Mouse (Mus musculus): ENCODE data around the gene Bcar3. TPM values are rescaled to one million over a fixed set of nuclear protein-coding genes. Genes with fewer than 3 reads are reported as not detected.

Bcar3 gene
- polyA plus RNA-seq, 1 experiment from 2014 or later, result 4.5 TPM

DNA sequence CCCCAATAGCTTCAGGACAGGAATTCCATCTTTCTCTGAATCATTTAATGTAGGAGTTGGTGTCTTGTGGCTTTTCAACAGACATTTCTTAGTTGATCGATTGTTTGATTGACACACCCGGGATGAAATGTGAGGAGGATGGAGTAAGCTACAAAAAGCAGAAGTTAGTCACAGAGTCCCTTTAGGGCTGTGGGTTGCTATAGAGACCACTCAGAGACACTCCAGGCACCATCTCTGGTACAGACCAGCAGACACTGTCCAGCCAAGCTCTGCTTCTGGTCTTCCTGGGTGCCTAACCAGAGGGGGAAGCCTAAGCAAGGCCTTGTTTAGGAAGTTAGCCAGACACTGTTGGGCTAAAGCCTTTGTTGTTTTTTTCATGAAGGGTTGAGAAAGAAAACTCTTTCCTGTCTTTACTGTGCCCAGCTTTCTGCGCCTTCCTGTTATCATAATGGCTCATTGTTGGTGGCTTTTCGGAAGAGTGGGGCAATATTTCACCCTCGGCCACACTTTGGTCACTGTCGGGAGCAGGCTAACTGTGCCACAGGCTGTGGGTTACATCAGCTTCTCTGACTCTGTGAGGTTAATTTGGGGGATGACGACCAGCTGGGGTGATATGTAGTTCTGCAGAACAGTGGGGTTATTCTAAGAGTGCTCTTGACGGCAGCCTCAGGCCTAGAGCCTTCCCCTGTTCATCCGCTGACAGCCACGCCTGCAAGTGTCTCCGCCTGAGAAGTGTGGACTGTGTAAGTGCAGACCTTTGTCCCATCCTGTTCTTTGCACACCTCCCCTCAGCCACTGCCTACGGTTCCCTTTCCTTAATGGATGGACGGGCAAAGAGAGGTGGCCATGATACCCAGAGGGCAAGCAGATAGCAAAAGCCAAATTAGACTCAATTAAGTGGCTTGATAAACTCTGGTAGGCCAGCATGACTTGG lies 46.5 kb downstream of the Bcar3 start:
- no peaks in the 10 kb centered on the region for H3K9me3 ChIP-seq (replicated peaks; ENCODE audit: control insufficient read depth, low read length)
- H3K27me3 ChIP-seq (ENCODE audit: control insufficient read depth, insufficient read depth, low read length), result peaks cover 4% of the 10 kb centered on the region; the same call in 1 of the 2 replicates
- no peak overlapping the region for H3K4me3 ChIP-seq (ENCODE audit: low read length)
- no peaks in the 10 kb centered on the region for H3K4me1 ChIP-seq (ENCODE audit: control insufficient read depth, insufficient read depth, low read length)
- no peak overlapping the region for H3K4me2 ChIP-seq (ENCODE audit: low read depth, low read length)
- WGBS, result 62% methylated on average over 13 of the region's 13 CpGs
- H3K27ac ChIP-seq (ENCODE audit: low read length), result no peak overlapping the region
- H3K9ac ChIP-seq (ENCODE audit: low read length), result no peak overlapping the region
- H3K36me3 ChIP-seq (ENCODE audit: control insufficient read depth, insufficient read depth), result no peaks in the 10 kb centered on the region
- no peak for ATAC-seq (replicated peaks; ENCODE audit: extremely low read depth, insufficient read depth, low FRiP score)

DNA sequence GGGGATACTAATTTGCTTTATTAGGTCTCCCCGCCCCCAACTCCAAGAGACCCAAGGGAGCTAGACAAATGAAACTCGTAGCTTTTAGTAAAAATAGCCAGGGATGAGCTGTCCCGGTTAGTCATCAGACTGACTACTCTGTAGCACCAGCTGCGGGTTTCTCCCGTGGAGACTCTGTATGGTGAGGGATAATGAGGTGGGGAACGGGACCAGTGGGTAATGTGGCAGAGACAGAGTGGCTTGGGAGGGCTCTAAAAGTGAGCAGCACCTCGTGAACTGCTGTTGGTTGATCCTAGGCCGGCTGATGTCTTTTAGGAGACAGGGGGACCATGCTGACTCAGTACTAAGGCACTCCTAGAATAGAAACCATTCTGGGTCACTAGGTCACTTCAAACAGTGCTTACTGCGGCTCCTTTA lies 49.5 kb downstream of the Bcar3 start:
- Histone ChIP-seq H3K27ac (ENCODE audit: low read length) (no peak overlapping the region), H3K4me1 (ENCODE audit: control insufficient read depth, insufficient read depth, low read length) (peaks cover 8% of the 10 kb centered on the region; the same call in 1 of the 2 replicates), H3K27me3 (ENCODE audit: control insufficient read depth, insufficient read depth, low read length) (peaks cover 8% of the 10 kb centered on the region; the same call in 1 of the 2 replicates), H3K9ac (ENCODE audit: low read length) (no peak overlapping the region), H3K4me2 (ENCODE audit: low read depth, low read length) (no peak overlapping the region), H3K9me3 (replicated peaks; ENCODE audit: control insufficient read depth, low read length) (no peaks in the 10 kb centered on the region), H3K4me3 (ENCODE audit: low read length) (no peak overlapping the region), H3K36me3 (ENCODE audit: control insufficient read depth, insufficient read depth) (no peaks in the 10 kb centered on the region)
- 63% methylated on average over 9 of the region's 9 CpGs for WGBS
- no peak for ATAC-seq (replicated peaks; ENCODE audit: extremely low read depth, insufficient read depth, low FRiP score)

DNA sequence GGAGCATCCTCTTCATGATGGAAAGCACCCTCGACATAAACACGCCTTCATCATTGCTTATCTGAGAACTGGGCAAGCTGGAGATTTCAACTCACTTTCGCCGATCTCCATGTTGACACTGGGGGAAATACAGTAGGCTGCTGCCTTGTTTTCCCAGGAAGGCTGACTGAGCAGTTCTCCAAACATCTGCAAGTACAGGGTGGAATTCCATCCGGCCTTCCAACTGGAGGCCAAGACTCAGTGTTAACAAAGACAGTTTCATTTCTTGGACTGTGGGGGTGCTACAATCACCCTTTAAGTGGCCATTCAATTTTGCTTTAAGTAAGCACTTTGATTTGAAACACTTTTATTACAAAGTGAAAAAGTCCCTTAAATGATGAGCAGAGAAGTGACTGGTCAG lies 50.4 kb downstream of the Bcar3 start:
- no peak overlapping the region for H3K9ac ChIP-seq (ENCODE audit: low read length)
- no peak for ATAC-seq (replicated peaks; ENCODE audit: extremely low read depth, insufficient read depth, low FRiP score)
- WGBS, result 63% methylated on average over 5 of the region's 5 CpGs
- H3K27ac ChIP-seq (ENCODE audit: low read length), result no peak overlapping the region
- H3K4me1 ChIP-seq (ENCODE audit: control insufficient read depth, insufficient read depth, low read length), result peaks cover 8% of the 10 kb centered on the region; the same call in 1 of the 2 replicates
- no peak overlapping the region for H3K4me3 ChIP-seq (ENCODE audit: low read length)
- no peaks in the 10 kb centered on the region for H3K36me3 ChIP-seq (ENCODE audit: control insufficient read depth, insufficient read depth)
- H3K4me2 ChIP-seq (ENCODE audit: low read depth, low read length), result no peak overlapping the region
- H3K9me3 ChIP-seq (replicated peaks; ENCODE audit: control insufficient read depth, low read length), result no peaks in the 10 kb centered on the region
- H3K27me3 ChIP-seq (ENCODE audit: control insufficient read depth, insufficient read depth, low read length), result peaks cover 8% of the 10 kb centered on the region; the same call in 1 of the 2 replicates

DNA sequence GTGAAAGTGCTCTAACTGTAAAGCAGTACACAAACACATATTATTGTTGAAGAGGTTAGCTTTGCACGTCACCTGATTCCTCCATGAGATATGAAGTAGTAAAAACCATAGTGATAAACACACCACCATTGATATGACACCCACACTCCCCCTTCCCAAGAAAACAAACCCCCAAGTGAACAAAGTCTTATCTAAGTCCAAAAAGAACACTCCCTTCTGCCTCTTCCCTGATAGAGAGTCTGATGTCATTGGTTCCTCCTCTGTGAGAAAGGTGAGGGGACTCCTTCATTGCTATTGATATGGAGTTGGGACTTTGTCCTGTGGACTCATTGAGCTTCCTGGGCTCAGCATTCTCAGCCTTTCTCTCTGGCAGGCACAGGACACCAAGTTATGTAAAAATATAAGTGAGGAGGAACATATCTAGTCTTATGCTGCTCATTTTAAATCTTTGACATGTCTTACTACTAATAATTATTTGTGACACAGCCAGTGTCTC lies 52.1 kb downstream of the Bcar3 start:
- Histone ChIP-seq H3K4me2 (ENCODE audit: low read depth, low read length) (no peak overlapping the region), H3K4me3 (ENCODE audit: low read length) (no peak overlapping the region), H3K36me3 (ENCODE audit: control insufficient read depth, insufficient read depth) (no peaks in the 10 kb centered on the region), H3K27ac (ENCODE audit: low read length) (no peak overlapping the region), H3K27me3 (ENCODE audit: control insufficient read depth, insufficient read depth, low read length) (peaks cover 10% of the 10 kb centered on the region; the same call in 1 of the 2 replicates), H3K4me1 (ENCODE audit: control insufficient read depth, insufficient read depth, low read length) (peaks cover 8% of the 10 kb centered on the region; the same call in 1 of the 2 replicates), H3K9me3 (replicated peaks; ENCODE audit: control insufficient read depth, low read length) (peaks cover 3% of the 10 kb centered on the region; the same call in 1 of the 2 replicates), H3K9ac (ENCODE audit: low read length) (no peak overlapping the region)
- WGBS, result 69% methylated on average over 1 of the region's 1 CpGs
- ATAC-seq (replicated peaks; ENCODE audit: extremely low read depth, insufficient read depth, low FRiP score), result no peak

DNA sequence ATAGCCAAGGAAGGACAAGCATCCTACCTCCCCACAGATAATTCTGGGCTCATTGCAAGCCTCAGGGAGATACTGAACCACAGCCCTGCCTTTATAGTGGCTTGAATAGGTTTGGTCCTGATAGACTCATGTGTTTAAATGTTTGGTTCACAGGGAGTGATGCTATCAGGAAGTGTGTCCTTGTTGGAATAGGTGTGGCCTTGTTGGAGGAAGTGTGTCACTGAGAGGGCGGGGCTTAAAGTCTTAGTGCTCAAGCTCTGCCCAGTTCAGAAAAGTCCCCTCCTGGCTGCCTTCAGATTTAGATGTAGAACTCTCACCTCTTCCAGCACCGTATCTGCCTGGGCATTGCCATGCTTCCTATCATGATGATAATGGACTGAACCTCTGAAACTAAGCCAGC lies 52.7 kb downstream of the Bcar3 start:
- Histone ChIP-seq H3K27me3 (ENCODE audit: control insufficient read depth, insufficient read depth, low read length) (peaks cover 10% of the 10 kb centered on the region; the same call in 1 of the 2 replicates), H3K27ac (ENCODE audit: low read length) (no peak overlapping the region), H3K4me2 (ENCODE audit: low read depth, low read length) (no peak overlapping the region), H3K4me1 (ENCODE audit: control insufficient read depth, insufficient read depth, low read length) (peaks cover 8% of the 10 kb centered on the region; the same call in 1 of the 2 replicates), H3K36me3 (ENCODE audit: control insufficient read depth, insufficient read depth) (no peaks in the 10 kb centered on the region), H3K9ac (ENCODE audit: low read length) (no peak overlapping the region), H3K9me3 (replicated peaks; ENCODE audit: control insufficient read depth, low read length) (peaks cover 3% of the 10 kb centered on the region; the same call in 1 of the 2 replicates), H3K4me3 (ENCODE audit: low read length) (no peak overlapping the region)
- WGBS, result 86% methylated on average over 2 of the region's 2 CpGs
- ATAC-seq (replicated peaks; ENCODE audit: extremely low read depth, insufficient read depth, low FRiP score), result no peak

DNA sequence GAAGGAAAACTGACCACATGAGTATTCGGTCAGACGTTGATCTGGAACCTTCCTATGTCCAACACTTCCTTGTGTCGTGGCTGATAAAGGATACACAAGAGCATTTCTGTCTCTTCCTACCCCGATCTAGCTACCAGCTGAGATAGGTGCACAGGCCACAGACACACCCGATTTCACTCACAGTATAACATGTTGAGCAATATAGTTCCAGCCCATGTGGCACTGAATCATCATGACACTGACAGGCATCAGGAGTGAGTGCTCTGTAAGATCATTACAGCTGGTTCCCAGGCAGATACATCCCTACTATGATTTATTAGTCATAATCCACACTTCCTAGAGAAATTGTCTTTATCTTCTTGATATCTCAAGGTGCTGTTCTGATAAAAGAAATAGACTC lies 54.7 kb downstream of the Bcar3 start:
- Histone ChIP-seq H3K4me1 (ENCODE audit: control insufficient read depth, insufficient read depth, low read length) (peaks cover 8% of the 10 kb centered on the region; the same call in 1 of the 2 replicates), H3K9me3 (replicated peaks; ENCODE audit: control insufficient read depth, low read length) (peaks cover 3% of the 10 kb centered on the region; the same call in 1 of the 2 replicates), H3K4me2 (ENCODE audit: low read depth, low read length) (no peak overlapping the region), H3K9ac (ENCODE audit: low read length) (no peak overlapping the region), H3K4me3 (ENCODE audit: low read length) (no peak overlapping the region), H3K36me3 (ENCODE audit: control insufficient read depth, insufficient read depth) (no peaks in the 10 kb centered on the region), H3K27ac (ENCODE audit: low read length) (no peak overlapping the region), H3K27me3 (ENCODE audit: control insufficient read depth, insufficient read depth, low read length) (peaks cover 10% of the 10 kb centered on the region; the same call in 1 of the 2 replicates)
- no peak for ATAC-seq (replicated peaks; ENCODE audit: extremely low read depth, insufficient read depth, low FRiP score)
- WGBS, result 79% methylated on average over 5 of the region's 5 CpGs

DNA sequence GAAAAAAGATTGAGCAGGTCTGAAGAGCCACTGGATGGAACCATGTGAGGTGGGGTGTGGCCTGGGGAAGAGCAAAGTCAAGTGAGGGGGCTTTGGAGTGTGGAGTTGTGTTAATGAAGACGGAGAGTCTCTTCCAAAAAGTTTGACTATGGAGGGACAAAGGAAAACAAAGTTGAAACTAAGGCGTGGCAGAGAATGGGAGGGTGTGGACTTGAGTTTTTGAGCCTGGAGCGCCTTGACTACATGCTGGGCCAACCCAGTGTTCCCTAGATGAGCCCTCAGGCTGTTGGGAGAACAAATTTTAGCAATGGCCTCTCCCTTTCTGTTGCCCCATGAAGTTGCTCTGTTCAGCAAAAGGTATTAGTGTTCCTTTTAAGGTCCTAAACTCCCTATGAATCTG lies 58.9 kb downstream of the Bcar3 start:
- Histone ChIP-seq H3K4me3 (ENCODE audit: low read length) (no peak overlapping the region), H3K9ac (ENCODE audit: low read length) (no peak overlapping the region), H3K4me2 (ENCODE audit: low read depth, low read length) (no peak overlapping the region), H3K4me1 (ENCODE audit: control insufficient read depth, insufficient read depth, low read length) (no peaks in the 10 kb centered on the region), H3K27ac (ENCODE audit: low read length) (no peak overlapping the region), H3K36me3 (ENCODE audit: control insufficient read depth, insufficient read depth) (no peaks in the 10 kb centered on the region), H3K9me3 (replicated peaks; ENCODE audit: control insufficient read depth, low read length) (peaks cover 3% of the 10 kb centered on the region; the same call in 1 of the 2 replicates), H3K27me3 (ENCODE audit: control insufficient read depth, insufficient read depth, low read length) (0 out of 2 replicates have a peak, but pooled peaks cover 2% of the 10 kb centered on the region)
- no peak for ATAC-seq (replicated peaks; ENCODE audit: extremely low read depth, insufficient read depth, low FRiP score)
- WGBS, result 83% methylated on average over 3 of the region's 3 CpGs

DNA sequence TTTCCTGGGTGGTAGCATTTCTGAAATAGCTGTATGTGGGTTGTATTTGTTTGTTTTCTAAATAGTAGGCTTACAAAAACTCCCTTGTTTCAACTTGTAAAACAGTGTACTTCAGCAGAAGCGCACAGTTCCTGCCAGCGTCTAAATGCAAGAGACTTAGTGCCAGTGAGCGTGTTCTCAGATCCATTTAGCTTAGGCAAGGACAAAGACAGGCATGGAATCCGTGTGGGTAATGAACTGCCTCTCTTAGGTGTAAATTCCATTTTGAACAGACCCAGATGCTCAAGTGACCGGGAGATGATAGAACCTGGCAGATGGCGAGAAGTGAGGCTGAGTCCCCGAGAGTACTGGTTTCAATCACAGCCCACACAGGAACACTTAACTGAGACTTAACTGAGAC lies 65.5 kb downstream of the Bcar3 start:
- Histone ChIP-seq H3K9me3 (replicated peaks; ENCODE audit: control insufficient read depth, low read length) (no peaks in the 10 kb centered on the region), H3K4me3 (ENCODE audit: low read length) (no peak overlapping the region), H3K4me2 (ENCODE audit: low read depth, low read length) (no peak overlapping the region), H3K36me3 (ENCODE audit: control insufficient read depth, insufficient read depth) (no peaks in the 10 kb centered on the region), H3K4me1 (ENCODE audit: control insufficient read depth, insufficient read depth, low read length) (peaks cover 1% of the 10 kb centered on the region), H3K9ac (ENCODE audit: low read length) (no peak overlapping the region), H3K27ac (ENCODE audit: low read length) (no peak overlapping the region), H3K27me3 (ENCODE audit: control insufficient read depth, insufficient read depth, low read length) (no peaks in the 10 kb centered on the region)
- no peak for ATAC-seq (replicated peaks; ENCODE audit: extremely low read depth, insufficient read depth, low FRiP score)
- 70% methylated on average over 7 of the region's 7 CpGs for WGBS

DNA sequence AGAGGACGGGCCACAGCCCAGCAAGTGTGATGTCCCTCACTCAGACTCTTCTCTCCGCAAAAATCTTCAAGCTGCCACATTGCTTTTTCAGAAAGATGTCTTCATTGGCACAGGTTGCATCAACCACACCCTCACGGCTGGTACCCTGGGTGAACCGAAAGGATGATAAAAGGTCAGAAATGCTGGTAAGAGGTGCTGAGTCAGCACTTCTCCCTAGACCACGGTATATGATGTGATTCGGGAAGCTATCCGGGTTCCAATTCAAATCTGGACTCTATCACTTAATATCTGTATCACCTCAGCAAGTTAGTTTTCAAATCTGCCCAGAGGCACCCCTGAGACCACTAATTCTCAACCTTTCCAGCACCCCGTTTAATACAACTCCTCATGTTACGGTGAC lies 66.0 kb downstream of the Bcar3 start:
- Histone ChIP-seq H3K27me3 (ENCODE audit: control insufficient read depth, insufficient read depth, low read length) (no peaks in the 10 kb centered on the region), H3K9ac (ENCODE audit: low read length) (no peak overlapping the region), H3K36me3 (ENCODE audit: control insufficient read depth, insufficient read depth) (no peaks in the 10 kb centered on the region), H3K4me1 (ENCODE audit: control insufficient read depth, insufficient read depth, low read length) (peaks cover 6% of the 10 kb centered on the region), H3K9me3 (replicated peaks; ENCODE audit: control insufficient read depth, low read length) (no peaks in the 10 kb centered on the region), H3K27ac (ENCODE audit: low read length) (no peak overlapping the region), H3K4me2 (ENCODE audit: low read depth, low read length) (no peak overlapping the region), H3K4me3 (ENCODE audit: low read length) (no peak overlapping the region)
- WGBS, result 94% methylated on average over 9 of the region's 9 CpGs
- ATAC-seq (replicated peaks; ENCODE audit: extremely low read depth, insufficient read depth, low FRiP score), result no peak

Measured in heart, embryonic 16.5 days (tissue).